Mouse (Mus musculus) right cerebral cortex, adult 18-20 months (tissue): ENCODE measurements at regions not wholly inside any gene's neighbourhood (a gene's known extent, or its start where the extent isn't known, plus 50 kb on each side); places are given as distances from the start of the nearest gene placed in this dataset.

Source experiments
- DNase-seq: peaks from one replicate; pipeline ENCODE4 v3.0.0; 2022; ENCODE audit warnings: mixed read lengths

GRCm38 (mm10) chr2:80998296-80998695 is 381.3 kb downstream of the Nup35 start:
- DNase-seq, result no peak

GRCm38 (mm10) chr2:81007071-81007470 is 390.0 kb downstream of the Nup35 start:
- DNase-seq, result no peak

- DNase-seq, result no peak
Measured at GRCm38 (mm10) chr2:81023620-81024019, 406.6 kb downstream of the Nup35 start.
